Mouse (Mus musculus): ENCODE results near the gene Stum. TPM values are rescaled to one million over a fixed set of nuclear protein-coding genes. Genes with fewer than 3 reads are reported as not detected.

Gene Stum
- 32.5 and 34.1 TPM in 2 replicates for polyA plus RNA-seq (2012; rRNA removed)

GRCm38 (mm10) chr1:180483399-180484291 is at the start of gene Stum:
TSS of gene Stum (minus strand) at chr1:180483504.

Other genes with a start within 250 kb of the Stum start
- gene Psen2, start 220.1 kb downstream of the Stum start, polyA plus RNA-seq (2012; rRNA removed), result 28.1 and 29.3 TPM in 2 replicates
- 3.5 and 3.7 TPM in 2 replicates for gene Itpkb, start 153.0 kb downstream of the Stum start, polyA plus RNA-seq (2012; rRNA removed)
- 88.7 and 89.3 TPM in 2 replicates for gene Parp1, start 85.4 kb upstream of the Stum start, polyA plus RNA-seq (2012; rRNA removed)
- 6.7 and 7.7 TPM in 2 replicates for gene Lin9, start 157.6 kb upstream of the Stum start, polyA plus RNA-seq (2012; rRNA removed)
- gene Mixl1, start 213.5 kb upstream of the Stum start, polyA plus RNA-seq (2012; rRNA removed), result 0.03 and 0.08 TPM in 2 replicates
- gene Acbd3, start 242.5 kb upstream of the Stum start, polyA plus RNA-seq (2012; rRNA removed), result 31.8 and 33.7 TPM in 2 replicates

Measured in central nervous system, embryonic 18 days (tissue).